Mouse (Mus musculus) embryonic facial prominence, embryonic 15.5 days (tissue): Measurements from ENCODE around the gene Pank2. TPM values are rescaled to one million over a fixed set of nuclear protein-coding genes. Genes with fewer than 3 reads are reported as not detected.
A peak's percentile ranks its signal among the peaks of the same experiment; 100 is the strongest.

Experiments
- ATAC-seq: fragments of 200-750 bp; cut with Nextera tagmentation; 2 replicates; pipeline ENCODE4 v1.8.0; 2017; ENCODE audit warnings: low read depth, moderate TSS enrichment; ENCODE audit not compliant: insufficient number of reproducible peaks, low FRiP score, low TSS enrichment
- H3K27ac ChIP-seq: fragments of 300-500 bp; sonication (generic); replicated peaks from 2 replicates; pipeline ENCODE4 v1.5.1; 2015; ENCODE audit warnings: mild to moderate bottlenecking, inconsistent platforms
- H3K27me3 ChIP-seq: fragments of 300-500 bp; sonication (generic); 2 replicates; pipeline ENCODE4 v1.6.1; 2015; ENCODE audit warnings: inconsistent platforms
- H3K36me3 ChIP-seq: fragments of 300-500 bp; sonication (generic); 2 replicates; pipeline ENCODE4 v1.6.1; 2015; ENCODE audit warnings: mild to moderate bottlenecking, inconsistent platforms
- H3K4me1 ChIP-seq: fragments of 300-500 bp; sonication (generic); 2 replicates; pipeline ENCODE4 v1.6.1; 2015; ENCODE audit warnings: inconsistent platforms
- H3K4me2 ChIP-seq: fragments of 300-500 bp; sonication (generic); replicated peaks from 2 replicates; pipeline ENCODE4 v1.6.1; 2015; ENCODE audit warnings: mild to moderate bottlenecking, inconsistent platforms
- H3K4me3 ChIP-seq: fragments of 300-500 bp; sonication (generic); replicated peaks from 2 replicates; pipeline ENCODE4 v1.5.1; 2015; ENCODE audit warnings: mild to moderate bottlenecking, inconsistent platforms
- H3K9ac ChIP-seq: fragments of 300-500 bp; sonication (generic); 2 replicates; pipeline ENCODE4 v1.6.1; 2015; ENCODE audit warnings: inconsistent platforms
- H3K9me3 ChIP-seq: fragments of 300-500 bp; sonication (generic); replicated peaks from 2 replicates; pipeline ENCODE4 v1.6.1; 2016; ENCODE audit warnings: inconsistent platforms
- WGBS: fragments of 180-500 bp; shearing (Covaris S2); methylation state at CpG from one replicate; pipeline ENCODE4 v1.1.7; 2015; 5-methylcytosine and 5-hydroxymethylcytosine counted together
- polyA plus RNA-seq: library from polyadenylated mRNA; unstranded; fragments of >200 nt; fragmentation: Nextera tagmentation; extraction: Ambion mirVana; gene quantifications from 2 replicates; pipeline ENCODE4 v1.2.1, GENCODE M21; 2015

Pank2 gene
- polyA plus RNA-seq, 1 experiment from 2014 or later, result 34.7 TPM

GRCm38 (mm10) chr2:131233307-131234126, 28.8 kb upstream of the Pank2 start, which contains the start of gene Mavs:
Gene Mavs (plus strand): TSS chr2:131234063.
- Histone ChIP-seq H3K27ac (peak within 1 kb of the TSS; percentile 79), H3K4me1 (peaks cover 23% of the 10 kb centered on the region), H3K4me2 (peak within 1 kb of the TSS; percentile 85), H3K27me3 (no peaks in the 10 kb centered on the region), H3K4me3 (peak within 1 kb of the TSS; percentile 68), H3K9me3 (no peaks in the 10 kb centered on the region), H3K9ac (peak within 1 kb of the TSS; percentile 75), H3K36me3 (peaks cover 9% of the 10 kb centered on the region)
- 7% methylated on average over 29 of the region's 29 CpGs for WGBS
- peak; percentile 100 for ATAC-seq

- Histone ChIP-seq H3K4me2 (peak overlapping the region; percentile 85), H3K4me3 (peak overlapping the region; percentile 68), H3K4me1 (peaks cover 23% of the 10 kb centered on the region), H3K9ac (peak overlapping the region; percentile 75), H3K27me3 (no peaks in the 10 kb centered on the region), H3K9me3 (no peaks in the 10 kb centered on the region), H3K36me3 (peaks cover 16% of the 10 kb centered on the region), H3K27ac (peak overlapping the region; percentile 79)
- no peak for ATAC-seq
- 11% methylated on average over 28 of the region's 28 CpGs for WGBS
These were observed 28.1 kb upstream of the Pank2 start for GRCm38 (mm10) chr2:131234127-131234650.

- H3K4me2 ChIP-seq, result peak overlapping the region; percentile 85
- peaks cover 24% of the 10 kb centered on the region for H3K36me3 ChIP-seq
- peak overlapping the region; percentile 68 for H3K4me3 ChIP-seq
- H3K27me3 ChIP-seq, result no peaks in the 10 kb centered on the region
- H3K9me3 ChIP-seq, result no peaks in the 10 kb centered on the region
- H3K27ac ChIP-seq, result no peak overlapping the region
- H3K4me1 ChIP-seq, result peaks cover 23% of the 10 kb centered on the region
- H3K9ac ChIP-seq, result no peak overlapping the region
- 66% methylated on average over 7 of the region's 7 CpGs for WGBS
- ATAC-seq, result no peak
These were observed 27.2 kb upstream of the Pank2 start for GRCm38 (mm10) chr2:131234970-131235635.

GRCm38 (mm10) chr2:131242180-131242579, 20.1 kb upstream of the Pank2 start:
- Histone ChIP-seq H3K4me3 (no peak overlapping the region), H3K36me3 (peaks cover 90% of the 10 kb centered on the region), H3K27ac (no peak overlapping the region), H3K4me1 (no peaks in the 10 kb centered on the region), H3K9ac (no peak overlapping the region), H3K9me3 (no peaks in the 10 kb centered on the region), H3K27me3 (no peaks in the 10 kb centered on the region), H3K4me2 (no peak overlapping the region)
- no peak for ATAC-seq

GRCm38 (mm10) chr2:131242929-131243328, 19.4 kb upstream of the Pank2 start:
- Histone ChIP-seq H3K27ac (no peak overlapping the region), H3K27me3 (no peaks in the 10 kb centered on the region), H3K9ac (no peak overlapping the region), H3K4me3 (no peak overlapping the region), H3K4me2 (no peak overlapping the region), H3K4me1 (no peaks in the 10 kb centered on the region), H3K9me3 (no peaks in the 10 kb centered on the region), H3K36me3 (peaks cover 87% of the 10 kb centered on the region)
- ATAC-seq, result no peak
- 84% methylated on average over 7 of the region's 7 CpGs for WGBS

- WGBS, result 24% methylated on average over 7 of the region's 7 CpGs
- no peaks in the 10 kb centered on the region for H3K36me3 ChIP-seq
- H3K4me2 ChIP-seq, result 0 out of 2 replicates have a peak overlapping the region, but pooled peaks have one; percentile 0
- peaks cover 10% of the 10 kb centered on the region for H3K4me1 ChIP-seq
- no peaks in the 10 kb centered on the region for H3K27me3 ChIP-seq
- no peaks in the 10 kb centered on the region for H3K9me3 ChIP-seq
- H3K9ac ChIP-seq, result no peak overlapping the region
- peak overlapping the region; percentile 22; the same call in 1 of the 2 replicates for H3K27ac ChIP-seq
- no peak overlapping the region for H3K4me3 ChIP-seq
- ATAC-seq, result peak; percentile 63
These were observed 8.5 kb upstream of the Pank2 start for GRCm38 (mm10) chr2:131253681-131254328.

GRCm38 (mm10) chr2:131254329-131254713, 8.0 kb upstream of the Pank2 start:
- H3K9me3 ChIP-seq, result no peaks in the 10 kb centered on the region
- H3K4me3 ChIP-seq, result no peak overlapping the region
- no peaks in the 10 kb centered on the region for H3K27me3 ChIP-seq
- H3K27ac ChIP-seq, result peak overlapping the region; percentile 2; the same call in 1 of the 2 replicates
- no peak overlapping the region for H3K9ac ChIP-seq
- ATAC-seq, result peak; percentile 45; the same call in 1 of the 2 replicates
- no peaks in the 10 kb centered on the region for H3K36me3 ChIP-seq
- 53% methylated on average over 2 of the region's 2 CpGs for WGBS
- H3K4me1 ChIP-seq, result peaks cover 10% of the 10 kb centered on the region
- H3K4me2 ChIP-seq, result 0 out of 2 replicates have a peak overlapping the region, but pooled peaks have one; percentile 0

- Histone ChIP-seq H3K4me3 (no peak overlapping the region), H3K27ac (no peak overlapping the region), H3K36me3 (no peaks in the 10 kb centered on the region), H3K27me3 (no peaks in the 10 kb centered on the region), H3K9me3 (no peaks in the 10 kb centered on the region), H3K4me2 (no peak overlapping the region), H3K9ac (no peak overlapping the region), H3K4me1 (peaks cover 11% of the 10 kb centered on the region)
- 68% methylated on average over 3 of the region's 3 CpGs for WGBS
- ATAC-seq, result no peak
These were observed 6.6 kb upstream of the Pank2 start for GRCm38 (mm10) chr2:131255738-131256137.

GRCm38 (mm10) chr2:131258693-131259092, 3.6 kb upstream of the Pank2 start:
- Histone ChIP-seq H3K36me3 (no peaks in the 10 kb centered on the region), H3K4me3 (no peak overlapping the region), H3K4me1 (peaks cover 15% of the 10 kb centered on the region), H3K27me3 (no peaks in the 10 kb centered on the region), H3K4me2 (no peak overlapping the region), H3K9me3 (no peaks in the 10 kb centered on the region), H3K27ac (no peak overlapping the region), H3K9ac (no peak overlapping the region)
- WGBS, result 64% methylated on average over 8 of the region's 8 CpGs
- no peak for ATAC-seq

GRCm38 (mm10) chr2:131260544-131261307, 1.6 kb upstream of the Pank2 start:
- 59% methylated on average over 9 of the region's 9 CpGs for WGBS

More at GRCm38 (mm10) chr2:131260544-131261307, 1.6 kb upstream of the Pank2 start:
- Histone ChIP-seq H3K36me3 (no peaks in the 10 kb centered on the region), H3K9me3 (no peaks in the 10 kb centered on the region), H3K27ac (0 out of 2 replicates have a peak overlapping the region, but pooled peaks have one; percentile 34), H3K4me2 (no peak overlapping the region), H3K4me1 (peaks cover 27% of the 10 kb centered on the region), H3K9ac (no peak overlapping the region), H3K4me3 (no peak overlapping the region), H3K27me3 (no peaks in the 10 kb centered on the region)
- ATAC-seq, result no peak
